Mouse (Mus musculus): Measurements from ENCODE around the gene Parp11.

Gene Parp11

DNA sequence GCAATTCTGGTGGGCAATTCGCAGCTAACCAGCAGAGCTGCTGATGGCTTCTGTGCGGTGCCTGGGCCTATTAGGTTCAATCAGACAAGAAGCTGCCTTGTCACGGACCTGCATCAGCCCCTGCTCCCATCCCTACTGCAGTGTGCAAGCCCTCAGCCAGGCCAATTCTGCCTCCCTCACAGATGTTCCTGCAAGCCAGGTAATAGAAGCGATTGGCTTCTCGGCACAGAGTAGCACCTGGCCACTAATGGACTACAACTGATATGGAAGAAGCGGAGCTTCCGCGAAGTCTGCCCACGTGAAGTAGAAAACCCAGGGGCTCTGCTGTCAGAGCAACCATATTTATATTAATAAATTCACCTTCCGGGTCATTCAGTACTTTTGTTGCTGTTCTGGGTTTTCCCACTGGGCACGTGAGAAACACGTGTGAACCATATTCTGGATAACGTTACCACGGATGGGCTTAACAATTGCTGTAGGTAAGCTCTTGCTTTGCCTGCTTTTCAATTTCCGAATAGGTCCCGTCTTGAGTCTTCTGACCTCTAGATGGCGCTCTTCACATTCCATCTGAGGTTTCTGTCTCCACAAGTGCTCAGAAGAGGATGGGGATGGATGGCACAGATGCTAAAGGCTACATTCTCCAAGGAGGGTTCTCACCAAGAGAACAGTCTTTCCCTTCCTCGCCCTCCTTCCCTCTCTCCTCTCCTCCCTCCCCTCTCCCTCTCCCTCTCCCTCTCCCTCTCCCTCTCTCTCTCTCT is 95.2 kb downstream of the Parp11 start:
- in situ Hi-C loops (cut with MboI; ENCODE audit: low sequenced_read_pairs) = no loop called here

All from CH12F3 (cell line).